Comparison of ENCODE assay signal across 23 mouse cellular contexts in genomic region chr16:59421571-59422345, GRCm38 (mm10). TPM values are rescaled to one million over a fixed set of nuclear protein-coding genes. Genes with fewer than 3 reads are reported as not detected.
A peak's percentile ranks its signal among the peaks of the same experiment; 100 is the strongest.
DNase-seq lines count a peak whose midpoint lies in the region; ATAC-seq and TF ChIP-seq lines count a peak whose summit lies in the region.
"Had no signal": no experiment of that assay in that cellular context is flagged by ENCODE, and none has a peak within 500 bp of the region (broad histone marks: within the 10 kb centered on the region; RNA-seq: fewer than 3 reads in every experiment).

No protein-coding gene starts in this region.

- DNase-seq in hindbrain, embryonic 11.5 days (ENCODE audit: low spot score): peak; percentile 31
- no peak for DNase-seq in hindbrain, postnatal 0 days (ENCODE audit: low spot score)
- peak; percentile 28 for DNase-seq in neural tube, embryonic 11.5 days (ENCODE audit: low spot score)
- DNase-seq in neural tube, embryonic 10.5 days (ENCODE audit: extremely low spot score, low spot score): no peak
- DNase-seq in gastrocnemius, adult 8-10 months (ENCODE audit: low spot score in 2 of 2): no peak

- TF ChIP-seq CTCF in hindbrain, postnatal 0 days (IDR thresholded peaks at IDR 0.05; ENCODE audit: low read depth): no peak

- H3K36me3 ChIP-seq in hindbrain, embryonic 11.5 days (ENCODE audit: control insufficient read depth, insufficient read depth, low read length): no peaks in the 10 kb centered on the region
- H3K36me3 ChIP-seq in hindbrain, postnatal 0 days (ENCODE audit: insufficient read depth, low read length): no peaks in the 10 kb centered on the region
- no peaks in the 10 kb centered on the region for H3K36me3 ChIP-seq in neural tube, embryonic 11.5 days (ENCODE audit: control insufficient read depth, insufficient read depth, low read length)
- H3K36me3 ChIP-seq in hindbrain, embryonic 13.5 days: no peaks in the 10 kb centered on the region
- no peaks in the 10 kb centered on the region for H3K36me3 ChIP-seq in neural tube, embryonic 15.5 days

- ATAC-seq in hindbrain, embryonic 11.5 days (ENCODE audit: low FRiP score): peak; percentile 72
- no peak for ATAC-seq in hindbrain, postnatal 0 days
- peak; percentile 78 for ATAC-seq in neural tube, embryonic 11.5 days (ENCODE audit: insufficient read depth, low FRiP score, low TSS enrichment)
- peak; percentile 47; the same call in 1 of the 2 replicates for ATAC-seq in hindbrain, embryonic 13.5 days (ENCODE audit: low FRiP score)
- ATAC-seq in neural tube, embryonic 15.5 days (ENCODE audit: low FRiP score): peak; percentile 54; the same call in 1 of the 2 replicates
- no peak for ATAC-seq in monocyte, adult 5-6 weeks (replicated peaks; ENCODE audit: insufficient number of reproducible peaks, low FRiP score, low TSS enrichment, poor library complexity, severe bottlenecking)
- ATAC-seq: intestine, postnatal 0 days had no signal

- no peak overlapping the region for H3K9ac ChIP-seq in hindbrain, embryonic 11.5 days (ENCODE audit: low read depth, low read length)
- no peak overlapping the region for H3K9ac ChIP-seq in hindbrain, postnatal 0 days (replicated peaks; ENCODE audit: low read length)
- H3K9ac ChIP-seq in neural tube, embryonic 11.5 days (ENCODE audit: low read length): no peak overlapping the region
- H3K9ac ChIP-seq in hindbrain, embryonic 13.5 days: no peak overlapping the region
- H3K9ac ChIP-seq in neural tube, embryonic 15.5 days (replicated peaks): no peak overlapping the region

- H3K27me3 ChIP-seq in hindbrain, embryonic 11.5 days (ENCODE audit: control insufficient read depth, insufficient read depth, low read length): no peaks in the 10 kb centered on the region
- no peaks in the 10 kb centered on the region for H3K27me3 ChIP-seq in hindbrain, postnatal 0 days (ENCODE audit: insufficient read depth, low read length)
- H3K27me3 ChIP-seq in neural tube, embryonic 11.5 days (ENCODE audit: control insufficient read depth, insufficient read depth, low read length): no peaks in the 10 kb centered on the region
- H3K27me3 ChIP-seq in hindbrain, embryonic 13.5 days: no peaks in the 10 kb centered on the region
- no peaks in the 10 kb centered on the region for H3K27me3 ChIP-seq in neural tube, embryonic 15.5 days (replicated peaks)

- WGBS in hindbrain, embryonic 11.5 days: 47% methylated on average over 13 of the region's 13 CpGs
- 42% methylated on average over 13 of the region's 13 CpGs for WGBS in hindbrain, postnatal 0 days
- WGBS in neural tube, embryonic 11.5 days: 38% methylated on average over 13 of the region's 13 CpGs
- 39% methylated on average over 13 of the region's 13 CpGs for WGBS in hindbrain, embryonic 13.5 days
- 27% methylated on average over 13 of the region's 13 CpGs for WGBS in neural tube, embryonic 15.5 days

- H3K4me1 ChIP-seq in hindbrain, embryonic 11.5 days (replicated peaks; ENCODE audit: control insufficient read depth, insufficient read depth, low read length): no peaks in the 10 kb centered on the region
- H3K4me1 ChIP-seq in hindbrain, postnatal 0 days (ENCODE audit: insufficient read depth, low read length): no peaks in the 10 kb centered on the region
- no peaks in the 10 kb centered on the region for H3K4me1 ChIP-seq in neural tube, embryonic 11.5 days (ENCODE audit: control insufficient read depth, insufficient read depth, low read length)
- peaks cover 12% of the 10 kb centered on the region for H3K4me1 ChIP-seq in hindbrain, embryonic 13.5 days (replicated peaks)
- peaks cover 7% of the 10 kb centered on the region for H3K4me1 ChIP-seq in neural tube, embryonic 15.5 days

- H3K9me3 ChIP-seq in hindbrain, embryonic 11.5 days (ENCODE audit: control insufficient read depth, low read length): no peaks in the 10 kb centered on the region
- H3K9me3 ChIP-seq in hindbrain, postnatal 0 days (ENCODE audit: low read length): no peaks in the 10 kb centered on the region
- no peaks in the 10 kb centered on the region for H3K9me3 ChIP-seq in neural tube, embryonic 11.5 days (ENCODE audit: control insufficient read depth, low read length)
- H3K9me3 ChIP-seq in hindbrain, embryonic 13.5 days: no peaks in the 10 kb centered on the region
- H3K9me3 ChIP-seq in neural tube, embryonic 15.5 days (replicated peaks): no peaks in the 10 kb centered on the region

- H3K27ac ChIP-seq in hindbrain, embryonic 11.5 days (ENCODE audit: low read depth, low read length): no peak overlapping the region
- H3K27ac ChIP-seq in hindbrain, postnatal 0 days: no peak overlapping the region
- H3K27ac ChIP-seq in neural tube, embryonic 11.5 days (ENCODE audit: low read depth, low read length): no peak overlapping the region
- no peak overlapping the region; the same call in 1 of the 2 replicates for H3K27ac ChIP-seq in hindbrain, embryonic 13.5 days
- no peak overlapping the region for H3K27ac ChIP-seq in neural tube, embryonic 15.5 days (replicated peaks)

- no peak overlapping the region for H3K4me2 ChIP-seq in hindbrain, embryonic 11.5 days (replicated peaks; ENCODE audit: low read depth, low read length)
- H3K4me2 ChIP-seq in hindbrain, postnatal 0 days (ENCODE audit: low read depth, low read length): no peak overlapping the region
- H3K4me2 ChIP-seq in neural tube, embryonic 11.5 days (ENCODE audit: low read depth): no peak overlapping the region
- H3K4me2 ChIP-seq in hindbrain, embryonic 13.5 days: no peak overlapping the region
- H3K4me2 ChIP-seq in neural tube, embryonic 15.5 days: peak overlapping the region; percentile 35
- H3K4me2 ChIP-seq: heart, embryonic 11.5 days had no signal

- no peak overlapping the region for H3K4me3 ChIP-seq in hindbrain, embryonic 11.5 days (ENCODE audit: low read depth, low read length)
- no peak overlapping the region for H3K4me3 ChIP-seq in hindbrain, postnatal 0 days (ENCODE audit: low read length)
- no peak overlapping the region for H3K4me3 ChIP-seq in neural tube, embryonic 11.5 days (ENCODE audit: low read depth, low read length)
- H3K4me3 ChIP-seq in hindbrain, embryonic 13.5 days: no peak overlapping the region
- H3K4me3 ChIP-seq in neural tube, embryonic 15.5 days (replicated peaks): no peak overlapping the region

RNA-seq across cellular contexts. Expression of gene Gabrr3, which starts 14.6 kb away (rescaled TPM):
- 0.12 TPM in 1 of 2 replicates, not detected in the other for polyA plus RNA-seq in hindbrain, embryonic 11.5 days (2014; fragmentation: Nextera tagmentation; extraction: Ambion mirVana)
- not detected in 2 replicates for total RNA-seq in hindbrain, postnatal 0 days (2014; rRNA removed)
- 0.03 TPM in 1 of 2 replicates, not detected in the other for polyA plus RNA-seq in hindbrain, postnatal 0 days (2015; fragmentation: Nextera tagmentation; extraction: Ambion mirVana)
- polyA plus RNA-seq in neural tube, embryonic 11.5 days (2014; fragmentation: Nextera tagmentation; extraction: Ambion mirVana): 0.11 TPM in 1 of 2 replicates, not detected in the other
- polyA plus RNA-seq in hindbrain, embryonic 13.5 days (2015; fragmentation: Nextera tagmentation; extraction: Ambion mirVana): 0.10 TPM in 1 of 2 replicates, not detected in the other
- not detected in 2 replicates for polyA plus RNA-seq in neural tube, embryonic 15.5 days (2015; fragmentation: Nextera tagmentation; extraction: Ambion mirVana)
- total RNA-seq in monocyte, adult 5-6 weeks (2017): not detected in 3 replicates
- total RNA-seq in gastrocnemius, adult 8-10 months (2022): not detected
- total RNA-seq: adrenal gland, postnatal 14 days; gastrocnemius, postnatal 4 days; layer of hippocampus, postnatal 36 days; liver, adult 2 months; megakaryocyte-erythroid progenitor cell, adult 5-6 weeks had no signal
- polyA plus RNA-seq: activated CD4-positive, CD25-positive, alpha-beta regulatory T cell, adult 4 months; forebrain, embryonic 14.5 days; heart, embryonic 11.5 days; intestine, postnatal 0 days; liver, adult 2 months; Patski; stomach, embryonic 14.5 days; thymus, postnatal 0 days had no signal

RNA-seq across cellular contexts. Expression of gene Riox2, which starts 49.8 kb away (rescaled TPM):
- polyA plus RNA-seq in hindbrain, embryonic 11.5 days (2014; fragmentation: Nextera tagmentation; extraction: Ambion mirVana): 24.0 and 26.6 TPM in 2 replicates
- 5.4 and 8.1 TPM in 2 replicates for total RNA-seq in hindbrain, postnatal 0 days (2014; rRNA removed)
- polyA plus RNA-seq in hindbrain, postnatal 0 days (2015; fragmentation: Nextera tagmentation; extraction: Ambion mirVana): 11.1 and 13.1 TPM in 2 replicates
- polyA plus RNA-seq in neural tube, embryonic 11.5 days (2014; fragmentation: Nextera tagmentation; extraction: Ambion mirVana): 25.9 and 26.7 TPM in 2 replicates
- 13.3 and 13.7 TPM in 2 replicates for polyA plus RNA-seq in hindbrain, embryonic 13.5 days (2015; fragmentation: Nextera tagmentation; extraction: Ambion mirVana)
- 15.4 and 19.9 TPM in 2 replicates for polyA plus RNA-seq in neural tube, embryonic 15.5 days (2015; fragmentation: Nextera tagmentation; extraction: Ambion mirVana)
- total RNA-seq in monocyte, adult 5-6 weeks (2017): 46.0 to 76.4 TPM (median 67.2 TPM) in 3 replicates
- 10 to 100 TPM; 12.5 to 13.7 (median 12.8) TPM for total RNA-seq in gastrocnemius, adult 8-10 months (2022)

RNA-seq across cellular contexts. Expression of gene Olfr209, which starts 58.0 kb away (rescaled TPM):
- not detected in 2 replicates for polyA plus RNA-seq in hindbrain, embryonic 11.5 days (2014; fragmentation: Nextera tagmentation; extraction: Ambion mirVana)
- not detected in 2 replicates for total RNA-seq in hindbrain, postnatal 0 days (2014; rRNA removed)
- polyA plus RNA-seq in hindbrain, postnatal 0 days (2015; fragmentation: Nextera tagmentation; extraction: Ambion mirVana): not detected in 2 replicates
- polyA plus RNA-seq in neural tube, embryonic 11.5 days (2014; fragmentation: Nextera tagmentation; extraction: Ambion mirVana): not detected in 2 replicates
- polyA plus RNA-seq in hindbrain, embryonic 13.5 days (2015; fragmentation: Nextera tagmentation; extraction: Ambion mirVana): not detected in 2 replicates
- polyA plus RNA-seq in neural tube, embryonic 15.5 days (2015; fragmentation: Nextera tagmentation; extraction: Ambion mirVana): not detected in 2 replicates
- total RNA-seq in monocyte, adult 5-6 weeks (2017): not detected in 3 replicates
- total RNA-seq in gastrocnemius, adult 8-10 months (2022): not detected
- total RNA-seq: adrenal gland, postnatal 14 days; gastrocnemius, postnatal 4 days; heart, postnatal 25 days; layer of hippocampus, postnatal 36 days; left cerebral cortex, postnatal 36 days; liver, adult 2 months; megakaryocyte-erythroid progenitor cell, adult 5-6 weeks had no signal
- polyA plus RNA-seq: activated CD4-positive, CD25-positive, alpha-beta regulatory T cell, adult 4 months; cerebellum, adult 2 months; forebrain, embryonic 14.5 days; heart, embryonic 11.5 days; intestine, postnatal 0 days; liver, adult 2 months; stomach, embryonic 14.5 days; thymus, postnatal 0 days had no signal

Comparison
In these comparisons a context has a peak if more than half of its experiments do, and no peak if none do; other contexts are left out.
1. ATAC-seq: peak in hindbrain, embryonic 11.5 days (single experiment), neural tube, embryonic 11.5 days (single experiment), hindbrain, embryonic 13.5 days (single experiment) and neural tube, embryonic 15.5 days (single experiment); none in hindbrain, postnatal 0 days (single experiment) and monocyte, adult 5-6 weeks (single experiment).
2. DNase-seq: peak in hindbrain, embryonic 11.5 days (single experiment) and neural tube, embryonic 11.5 days (single experiment); none in hindbrain, postnatal 0 days (single experiment), neural tube, embryonic 10.5 days (single experiment) and gastrocnemius, adult 8-10 months (0 of 2).